Mouse (Mus musculus) limb, embryonic 14.5 days (tissue): ENCODE data around the gene Trmt10c. TPM values are rescaled to one million over a fixed set of nuclear protein-coding genes. Genes with fewer than 3 reads are reported as not detected.

Experiments used
- ATAC-seq: fragments of 200-750 bp; cut with Nextera tagmentation; 2 replicates; pipeline ENCODE4 v1.8.0; 2017; ENCODE audit warnings: low read depth, moderate number of reproducible peaks, moderate TSS enrichment; ENCODE audit not compliant: low FRiP score
- DNase-seq: peaks from one replicate; pipeline ENCODE4 v3.0.0-alpha.2; 2015; ENCODE audit warnings: low spot score
- H3K27ac ChIP-seq: fragments of 300-500 bp; sonication (generic); replicated peaks from 2 replicates; pipeline ENCODE4 v1.5.1; 2014; ENCODE audit warnings: low read depth, mild to moderate bottlenecking, low read length, moderate library complexity, mixed read lengths
- H3K27me3 ChIP-seq: fragments of 300-500 bp; sonication (generic); 2 replicates; pipeline ENCODE4 v1.6.1; 2014; ENCODE audit warnings: low read length, mixed read lengths; ENCODE audit not compliant: control insufficient read depth, insufficient read depth
- H3K36me3 ChIP-seq: fragments of 300-500 bp; sonication (generic); 2 replicates; pipeline ENCODE4 v1.6.1; 2014; ENCODE audit warnings: mild to moderate bottlenecking, low read length, moderate library complexity, mixed read lengths; ENCODE audit not compliant: control insufficient read depth, insufficient read depth
- H3K4me1 ChIP-seq: fragments of 300-500 bp; sonication (generic); 2 replicates; pipeline ENCODE4 v1.6.1; 2014; ENCODE audit warnings: antibody characterized with exemption, low read length, mixed read lengths; ENCODE audit not compliant: control insufficient read depth, insufficient read depth
- H3K4me2 ChIP-seq: fragments of 300-500 bp; sonication (generic); replicated peaks from 2 replicates; pipeline ENCODE4 v1.6.1; 2014; ENCODE audit warnings: low read depth, mild to moderate bottlenecking, low read length, moderate library complexity; ENCODE audit not compliant: severe bottlenecking
- H3K4me3 ChIP-seq: fragments of 300-500 bp; sonication (generic); replicated peaks from 2 replicates; pipeline ENCODE4 v1.5.1; 2014; ENCODE audit warnings: low read length
- H3K9ac ChIP-seq: fragments of 300-500 bp; sonication (generic); 2 replicates; pipeline ENCODE4 v1.6.1; 2014; ENCODE audit warnings: mild to moderate bottlenecking, low read depth, low read length, moderate library complexity; ENCODE audit not compliant: severe bottlenecking
- H3K9me3 ChIP-seq: fragments of 300-500 bp; sonication (generic); 2 replicates; pipeline ENCODE4 v1.6.1; 2016; ENCODE audit warnings: low read length; ENCODE audit not compliant: control insufficient read depth
- POLR2A ChIP-seq: fragments of 200-500 bp; IDR thresholded peaks from 2 replicates; pipeline ENCODE4 v1.8.0; 2012; ENCODE audit warnings: inconsistent platforms, mild to moderate bottlenecking, moderate library complexity, borderline replicate concordance; ENCODE audit not compliant: insufficient read depth, insufficient read length; ENCODE audit errors: extremely low read depth
- WGBS: fragments of 180-500 bp; shearing (Covaris S2); extraction: QIAGEN DNeasy Blood & Tissue Kit; methylation state at CpG from one replicate; pipeline ENCODE4 v1.1.7; 2014; 5-methylcytosine and 5-hydroxymethylcytosine counted together
- polyA plus RNA-seq, 2 experiments: library from polyadenylated mRNA; depleted of rRNA in 1 of 2; stranded (reverse) in 1 of 2; unstranded in 1 of 2; fragments of >200 nt; fragmentation: Nextera tagmentation in 1 of 2; extraction: Ambion mirVana in 1 of 2; gene quantifications; 2 replicates each; pipeline versions ENCODE4 v1.2.1 to v1.2.3; 2012 to 2014

Gene Trmt10c
- polyA plus RNA-seq, 2 experiments, result 11.3 to 26.9 TPM

- H3K9ac ChIP-seq, result peak overlapping the region; percentile 83
- TF ChIP-seq POLR2A, result no peak
- H3K36me3 ChIP-seq, result peaks cover 21% of the 10 kb centered on the region
- H3K27me3 ChIP-seq, result no peaks in the 10 kb centered on the region
- peak overlapping the region; percentile 88 for H3K27ac ChIP-seq
- H3K4me2 ChIP-seq, result peak overlapping the region; percentile 58
- peak overlapping the region; percentile 92 for H3K4me3 ChIP-seq
- no peaks in the 10 kb centered on the region for H3K9me3 ChIP-seq
- ATAC-seq (no peak), DNase-seq (no peak)
- peaks cover 12% of the 10 kb centered on the region for H3K4me1 ChIP-seq
- WGBS, result 29% methylated on average over 8 of the region's 8 CpGs
Observed at GRCm38 (mm10) chr16:56038090-56038489, 471 bp upstream of the Trmt10c start.

DNA sequence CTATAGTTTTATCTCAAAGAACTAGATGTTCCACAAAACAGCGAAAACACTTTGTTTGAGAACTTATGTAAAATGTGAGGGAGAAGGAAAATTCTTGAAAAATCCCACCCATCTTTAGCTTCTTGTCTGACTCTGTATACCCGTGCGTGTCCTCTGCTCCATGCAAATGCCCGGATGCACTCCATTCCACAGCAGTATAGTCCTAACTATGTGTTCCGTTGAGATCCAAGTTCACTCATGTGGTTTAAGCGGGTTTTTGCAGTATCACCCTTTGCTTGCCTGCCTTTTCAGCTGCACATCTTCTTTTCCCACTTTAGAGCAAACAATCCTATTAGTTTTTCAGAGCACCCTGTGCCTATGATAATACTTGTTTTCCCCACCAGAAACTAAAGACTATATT, 1.1 kb downstream of the Trmt10c start:
- Histone ChIP-seq H3K27me3 (no peaks in the 10 kb centered on the region), H3K4me2 (peak overlapping the region; percentile 58), H3K27ac (no peak overlapping the region), H3K36me3 (peaks cover 35% of the 10 kb centered on the region), H3K9me3 (no peaks in the 10 kb centered on the region), H3K9ac (peak overlapping the region; percentile 83), H3K4me3 (peak overlapping the region; percentile 92), H3K4me1 (peaks cover 12% of the 10 kb centered on the region)
- DNase-seq (no peak), ATAC-seq (no peak)
- no peak for TF ChIP-seq POLR2A
- WGBS, result 59% methylated on average over 6 of the region's 6 CpGs

GRCm38 (mm10) chr16:56034566-56034965, 3.1 kb downstream of the Trmt10c start:
- TF ChIP-seq POLR2A, result no peak

GRCm38 (mm10) chr16:56029661-56030082, 7.9 kb downstream of the Trmt10c start, which contains the start of gene Pcnp:
Gene Pcnp, minus strand, starts transcription at chr16:56029739.
- Histone ChIP-seq H3K9ac (peak within 1 kb of the TSS; percentile 95), H3K9me3 (no peaks in the 10 kb centered on the region), H3K27me3 (no peaks in the 10 kb centered on the region), H3K4me1 (peaks cover 15% of the 10 kb centered on the region), H3K4me3 (peak within 1 kb of the TSS; percentile 93), H3K4me2 (peak within 1 kb of the TSS; percentile 75), H3K27ac (peak within 1 kb of the TSS; percentile 94), H3K36me3 (peaks cover 41% of the 10 kb centered on the region)
- WGBS, result under 1% methylated on average over 38 of the region's 39 CpGs
- peak; percentile 100 for ATAC-seq
- peak; percentile 70; the same call in 1 of the 2 replicates for TF ChIP-seq POLR2A
- DNase-seq, result peak; percentile 98

More at GRCm38 (mm10) chr16:56034566-56034965, 3.1 kb downstream of the Trmt10c start:
- WGBS, result 93% methylated on average over 6 of the region's 6 CpGs
- Histone ChIP-seq H3K36me3 (peaks cover 35% of the 10 kb centered on the region), H3K4me1 (peaks cover 20% of the 10 kb centered on the region), H3K4me2 (no peak overlapping the region), H3K9ac (no peak overlapping the region), H3K27me3 (no peaks in the 10 kb centered on the region), H3K9me3 (no peaks in the 10 kb centered on the region), H3K27ac (no peak overlapping the region), H3K4me3 (no peak overlapping the region)
- ATAC-seq, result no peak
- DNase-seq, result no peak

DNA sequence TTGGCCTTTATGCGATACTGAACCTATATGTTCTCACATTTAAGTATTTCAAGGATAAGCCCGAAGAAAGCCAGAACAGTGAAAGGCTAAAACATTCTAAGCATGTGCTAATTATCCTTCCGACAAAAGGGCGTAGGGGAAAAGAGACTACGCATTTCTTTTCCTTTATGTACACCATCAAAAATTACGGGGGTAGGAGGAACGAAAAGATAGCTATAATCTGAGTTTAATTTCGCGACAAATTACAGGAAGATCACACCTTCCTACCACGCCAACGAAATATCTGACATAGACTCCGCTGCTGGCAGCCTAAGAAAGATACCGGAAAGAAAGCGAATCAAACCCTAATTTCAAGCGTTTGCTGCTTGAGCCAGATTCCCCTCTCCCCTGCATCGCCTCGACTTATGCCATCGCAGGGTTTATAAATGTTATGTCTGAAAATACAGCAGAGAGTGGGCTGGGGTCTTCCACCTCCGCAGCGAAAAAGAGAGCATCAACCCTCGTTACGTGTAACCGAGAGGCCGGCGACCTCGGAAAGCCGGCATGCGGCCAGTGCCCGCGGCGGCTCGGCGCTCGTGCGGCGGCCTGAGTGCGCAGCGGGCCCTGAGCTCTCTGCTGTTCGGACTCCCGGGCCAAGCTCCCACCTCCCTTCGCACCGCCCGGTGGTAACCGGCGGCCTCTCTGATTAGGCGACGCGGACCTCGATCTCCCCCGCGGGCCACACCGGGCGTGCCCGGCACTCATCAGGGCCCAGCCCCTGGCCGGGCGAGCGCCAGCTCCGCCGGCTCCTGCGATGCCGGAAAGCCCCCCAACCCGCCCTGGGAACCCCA, 8.7 kb downstream of the Trmt10c start:
- H3K27me3 ChIP-seq, result no peaks in the 10 kb centered on the region
- peak; percentile 73 for ATAC-seq
- H3K4me2 ChIP-seq, result peak overlapping the region; percentile 75
- H3K4me1 ChIP-seq, result peaks cover 15% of the 10 kb centered on the region
- TF ChIP-seq POLR2A, result no peak
- H3K9me3 ChIP-seq, result no peaks in the 10 kb centered on the region
- peak overlapping the region; percentile 95 for H3K9ac ChIP-seq
- WGBS, result under 1% methylated on average over 50 of the region's 62 CpGs
- peaks cover 36% of the 10 kb centered on the region for H3K36me3 ChIP-seq
- H3K4me3 ChIP-seq, result peak overlapping the region; percentile 93
- H3K27ac ChIP-seq, result peak overlapping the region; percentile 94
- no peak for DNase-seq
